Mouse (Mus musculus) forebrain, embryonic 10.5 days (tissue): ENCODE measurements around the gene Pepd. TPM values are rescaled to one million over a fixed set of nuclear protein-coding genes. Genes with fewer than 3 reads are reported as not detected.
A peak's percentile ranks its signal among the peaks of the same experiment; 100 is the strongest.

Experiments used
- DNase-seq: peaks from one replicate; pipeline ENCODE4 v3.0.0-alpha.2; 2017; ENCODE audit warnings: low spot score; ENCODE audit errors: extremely low spot score
- H3K27ac ChIP-seq: fragments of 300-500 bp; sonication (generic); 2 replicates; pipeline ENCODE4 v1.5.1; 2016; ENCODE audit warnings: mild to moderate bottlenecking
- H3K27me3 ChIP-seq: fragments of 300-500 bp; sonication (generic); 2 replicates; pipeline ENCODE4 v1.6.1; 2016; ENCODE audit warnings: mild to moderate bottlenecking; ENCODE audit not compliant: poor library complexity, severe bottlenecking
- H3K36me3 ChIP-seq: fragments of 300-500 bp; sonication (generic); replicated peaks from 2 replicates; pipeline ENCODE4 v1.6.1; 2016; ENCODE audit warnings: mild to moderate bottlenecking, moderate library complexity
- H3K4me1 ChIP-seq: fragments of 300-500 bp; sonication (generic); 2 replicates; pipeline ENCODE4 v1.6.1; 2016
- H3K4me3 ChIP-seq: fragments of 300-500 bp; sonication (generic); 2 replicates; pipeline ENCODE4 v1.5.1; 2016; ENCODE audit warnings: mild to moderate bottlenecking, moderate library complexity
- H3K9me3 ChIP-seq: fragments of 300-500 bp; sonication (generic); 2 replicates; pipeline ENCODE4 v1.6.1; 2016; ENCODE audit warnings: mild to moderate bottlenecking, moderate library complexity
- WGBS: fragments of 180-500 bp; shearing (Covaris S2); methylation state at CpG from one replicate; pipeline ENCODE4 v1.1.7; 2016; 5-methylcytosine and 5-hydroxymethylcytosine counted together
- polyA plus RNA-seq: library from polyadenylated mRNA; unstranded; fragments of >200 nt; fragmentation: Nextera tagmentation; extraction: Ambion mirVana; gene quantifications from 2 replicates; pipeline ENCODE4 v1.2.1, GENCODE M21; 2016

Gene Pepd
- polyA plus RNA-seq, 1 experiment from 2014 or later = 78.5 TPM

DNA sequence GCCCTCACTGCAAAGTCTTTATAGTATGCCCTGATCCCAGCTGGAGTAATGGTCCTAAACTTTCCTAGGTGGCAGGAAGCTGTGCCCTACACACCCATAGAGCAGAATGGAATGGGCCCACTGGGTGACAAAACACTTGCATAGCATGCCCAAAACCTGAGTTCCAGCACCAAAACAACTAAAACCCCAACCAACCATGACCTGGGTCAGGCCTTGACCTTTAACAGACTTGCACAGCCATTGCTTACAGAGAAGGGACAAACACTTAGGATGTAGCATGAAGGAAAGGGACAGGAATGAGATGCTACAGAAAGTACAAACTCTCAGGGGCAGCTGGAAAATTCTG lies 130.0 kb downstream of the Pepd start:
- DNase-seq = no peak
- Histone ChIP-seq H3K4me3 (no peak overlapping the region), H3K4me1 (peaks cover 16% of the 10 kb centered on the region), H3K9me3 (no peaks in the 10 kb centered on the region), H3K27me3 (no peaks in the 10 kb centered on the region), H3K27ac (no peak overlapping the region), H3K36me3 (peaks cover 92% of the 10 kb centered on the region)

DNA sequence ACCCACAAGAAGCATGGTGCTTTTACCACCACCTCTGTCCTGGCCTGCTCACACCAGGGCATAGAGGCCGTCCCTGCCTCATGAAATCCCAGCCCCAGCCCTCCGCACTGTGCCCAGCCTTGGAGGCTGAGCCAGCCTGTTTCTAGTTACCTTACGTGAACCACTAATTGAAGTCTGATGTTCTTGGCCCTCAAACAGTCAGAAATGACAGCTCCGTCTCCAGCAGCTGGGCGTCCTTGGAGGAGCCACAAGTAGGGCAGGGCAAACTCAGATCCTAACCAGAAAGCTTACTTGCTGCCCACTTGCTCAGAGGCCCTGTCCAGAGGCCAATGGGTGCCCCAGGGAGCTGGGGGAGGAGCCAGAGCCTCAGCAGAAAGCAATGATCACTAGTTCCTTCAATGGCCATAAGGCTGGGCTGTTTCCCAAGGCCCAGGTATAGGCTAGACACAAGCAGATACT lies 130.6 kb downstream of the Pepd start:
- no peaks in the 10 kb centered on the region for H3K27me3 ChIP-seq
- 67% methylated on average over 5 of the region's 5 CpGs for WGBS
- peaks cover 16% of the 10 kb centered on the region for H3K4me1 ChIP-seq
- no peak for DNase-seq
- H3K4me3 ChIP-seq = no peak overlapping the region
- H3K27ac ChIP-seq = no peak overlapping the region
- H3K9me3 ChIP-seq = no peaks in the 10 kb centered on the region
- H3K36me3 ChIP-seq = peaks cover 91% of the 10 kb centered on the region

DNA sequence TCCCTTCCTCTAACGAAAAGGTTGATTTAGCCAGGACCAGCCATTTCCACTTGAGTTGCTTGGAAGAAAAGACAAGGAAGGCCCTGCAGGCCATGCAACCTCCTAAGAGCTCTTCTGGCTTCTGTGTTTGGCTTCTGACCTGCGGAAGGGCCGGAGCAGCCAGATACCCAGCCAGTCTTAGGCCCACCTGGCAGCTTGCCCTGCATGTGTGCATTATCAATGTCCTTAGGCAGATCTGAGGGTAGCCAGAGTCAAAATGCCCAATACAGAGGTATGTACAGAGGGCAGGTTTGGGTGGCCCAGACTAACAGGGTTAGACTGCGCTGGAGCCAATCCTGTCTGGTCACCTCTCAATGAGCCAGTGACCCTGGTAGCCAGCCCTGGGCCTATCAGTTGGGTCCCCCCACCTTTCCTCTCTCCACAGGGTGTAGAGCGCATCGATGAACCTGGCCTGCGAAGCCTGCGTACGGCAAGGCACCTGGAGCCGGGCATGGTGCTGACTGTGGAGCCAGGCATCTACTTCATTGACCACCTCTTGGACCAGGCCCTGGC lies 131.2 kb downstream of the Pepd start:
- DNase-seq = no peak
- H3K4me1 ChIP-seq = peaks cover 16% of the 10 kb centered on the region
- no peaks in the 10 kb centered on the region for H3K27me3 ChIP-seq
- H3K27ac ChIP-seq = no peak overlapping the region
- peaks cover 91% of the 10 kb centered on the region for H3K36me3 ChIP-seq
- no peaks in the 10 kb centered on the region for H3K9me3 ChIP-seq
- H3K4me3 ChIP-seq = no peak overlapping the region
- WGBS = 91% methylated on average over 10 of the region's 10 CpGs

DNA sequence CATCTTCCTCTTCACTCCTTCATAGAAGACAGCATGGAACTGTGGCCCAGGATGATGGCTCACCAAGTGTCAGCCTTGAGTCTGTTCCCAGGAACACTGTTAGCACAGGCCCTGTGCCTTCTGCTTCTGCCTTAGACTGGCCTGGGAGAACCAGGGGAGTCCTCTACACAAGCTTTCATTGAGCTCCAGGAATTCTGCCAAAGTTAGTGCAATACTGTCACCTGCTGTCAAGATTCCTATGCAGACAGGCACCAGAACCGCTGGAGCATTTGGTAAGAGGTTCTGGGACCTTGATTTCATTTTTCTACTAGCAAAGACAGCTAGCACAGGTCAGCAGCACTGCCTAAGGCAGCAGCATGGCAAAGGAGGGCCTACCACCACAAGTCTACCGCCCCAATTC lies 132.5 kb downstream of the Pepd start:
- Histone ChIP-seq H3K4me1 (peaks cover 16% of the 10 kb centered on the region), H3K9me3 (no peaks in the 10 kb centered on the region), H3K36me3 (peaks cover 96% of the 10 kb centered on the region), H3K27ac (no peak overlapping the region), H3K4me3 (no peak overlapping the region), H3K27me3 (no peaks in the 10 kb centered on the region)
- DNase-seq = no peak
- 84% methylated on average over 2 of the region's 2 CpGs for WGBS

DNA sequence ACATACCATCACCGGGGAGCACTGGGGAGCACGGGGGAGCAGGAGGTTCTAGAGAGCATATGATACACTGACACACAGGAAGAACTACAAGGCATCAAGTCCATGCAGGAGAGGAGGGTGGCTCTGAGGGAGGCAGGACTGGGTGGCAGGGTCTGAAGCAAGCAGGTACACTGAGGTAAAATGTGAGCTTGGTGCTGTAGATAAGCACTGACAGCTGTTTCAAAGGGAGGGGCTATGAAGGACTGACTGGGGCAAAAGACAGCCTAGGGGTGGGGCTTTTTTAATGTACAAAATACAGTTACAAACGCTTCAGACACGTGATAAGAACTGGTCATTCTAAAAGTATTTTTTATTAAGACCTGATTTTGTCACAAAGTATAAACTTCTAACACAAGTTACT lies 133.9 kb downstream of the Pepd start:
- DNase-seq = no peak
- Histone ChIP-seq H3K4me3 (no peak overlapping the region), H3K4me1 (peaks cover 16% of the 10 kb centered on the region), H3K36me3 (peaks cover 96% of the 10 kb centered on the region), H3K27ac (no peak overlapping the region), H3K27me3 (no peaks in the 10 kb centered on the region), H3K9me3 (no peaks in the 10 kb centered on the region)
- WGBS = 95% methylated on average over 4 of the region's 4 CpGs

DNA sequence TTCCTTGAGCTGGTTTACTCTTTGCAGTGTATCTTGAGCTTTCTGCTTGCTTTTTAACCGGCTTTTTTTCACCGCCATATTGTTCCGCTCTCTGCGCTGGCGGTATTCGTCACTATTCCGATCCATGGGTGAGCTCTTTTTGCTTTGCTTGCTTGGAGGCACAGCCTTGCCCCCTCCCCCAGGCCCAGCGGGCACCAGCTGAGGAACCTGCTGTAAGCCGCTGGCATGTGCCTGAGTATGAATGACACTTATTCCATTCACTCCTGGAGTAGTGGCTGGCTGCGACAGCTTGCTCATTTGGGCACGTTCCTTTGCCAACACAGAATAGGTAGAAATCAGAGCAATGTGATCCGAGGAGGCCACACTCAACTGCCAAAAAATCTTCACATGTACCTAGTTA lies 138.4 kb downstream of the Pepd start:
- DNase-seq = no peak
- Histone ChIP-seq H3K27me3 (no peaks in the 10 kb centered on the region), H3K4me1 (peaks cover 17% of the 10 kb centered on the region), H3K4me3 (no peak overlapping the region), H3K27ac (no peak overlapping the region), H3K36me3 (peaks cover 74% of the 10 kb centered on the region), H3K9me3 (no peaks in the 10 kb centered on the region)
- WGBS = 96% methylated on average over 12 of the region's 12 CpGs

DNA sequence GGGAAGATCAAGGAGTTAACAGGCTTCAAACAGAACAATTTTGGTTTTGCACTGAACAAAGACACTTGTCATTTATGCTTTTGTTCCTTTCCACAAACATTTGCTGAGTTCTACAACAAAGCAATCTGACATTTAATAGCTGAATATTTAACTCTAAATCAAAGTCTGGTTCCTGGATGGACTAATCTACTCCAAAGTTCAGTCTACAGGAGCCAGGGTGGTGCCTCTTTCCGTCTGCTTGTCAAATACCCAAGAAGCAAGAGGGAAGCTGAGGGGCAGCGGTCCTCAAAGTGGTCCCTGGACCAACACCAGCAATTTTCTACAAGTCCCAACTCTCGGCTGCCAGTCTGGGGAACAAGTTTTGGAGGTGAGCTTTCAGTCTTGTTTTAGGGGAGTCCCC lies 141.0 kb downstream of the Pepd start:
- peaks cover 27% of the 10 kb centered on the region for H3K4me1 ChIP-seq
- no peak overlapping the region for H3K4me3 ChIP-seq
- no peak for DNase-seq
- H3K9me3 ChIP-seq = no peaks in the 10 kb centered on the region
- H3K27ac ChIP-seq = no peak overlapping the region
- 87% methylated on average over 3 of the region's 3 CpGs for WGBS
- H3K27me3 ChIP-seq = no peaks in the 10 kb centered on the region
- peaks cover 49% of the 10 kb centered on the region for H3K36me3 ChIP-seq

DNA sequence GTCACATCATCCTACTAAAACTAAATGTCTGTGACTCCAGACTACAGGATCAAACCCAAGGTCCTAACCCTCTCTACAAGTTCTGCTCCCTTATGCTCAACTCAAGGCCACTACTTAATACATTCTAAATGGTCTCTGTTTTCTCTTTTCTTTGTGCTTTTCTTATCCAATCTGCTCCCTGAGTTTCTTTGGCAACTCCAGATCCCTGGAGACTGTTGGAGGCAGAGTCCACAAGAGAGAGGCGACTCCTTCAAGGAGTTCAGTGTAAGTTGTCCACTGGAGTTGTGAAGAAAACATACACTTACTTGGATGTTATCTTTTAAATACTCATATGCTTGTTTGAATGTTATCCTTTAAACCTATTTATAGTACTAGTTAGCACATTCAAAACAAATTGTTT lies 142.1 kb downstream of the Pepd start:
- H3K27ac ChIP-seq = no peak overlapping the region
- WGBS = 95% methylated on average over 1 of the region's 1 CpGs
- DNase-seq = no peak
- no peaks in the 10 kb centered on the region for H3K9me3 ChIP-seq
- H3K36me3 ChIP-seq = peaks cover 39% of the 10 kb centered on the region
- H3K4me3 ChIP-seq = no peak overlapping the region
- H3K4me1 ChIP-seq = peaks cover 27% of the 10 kb centered on the region
- H3K27me3 ChIP-seq = no peaks in the 10 kb centered on the region

DNA sequence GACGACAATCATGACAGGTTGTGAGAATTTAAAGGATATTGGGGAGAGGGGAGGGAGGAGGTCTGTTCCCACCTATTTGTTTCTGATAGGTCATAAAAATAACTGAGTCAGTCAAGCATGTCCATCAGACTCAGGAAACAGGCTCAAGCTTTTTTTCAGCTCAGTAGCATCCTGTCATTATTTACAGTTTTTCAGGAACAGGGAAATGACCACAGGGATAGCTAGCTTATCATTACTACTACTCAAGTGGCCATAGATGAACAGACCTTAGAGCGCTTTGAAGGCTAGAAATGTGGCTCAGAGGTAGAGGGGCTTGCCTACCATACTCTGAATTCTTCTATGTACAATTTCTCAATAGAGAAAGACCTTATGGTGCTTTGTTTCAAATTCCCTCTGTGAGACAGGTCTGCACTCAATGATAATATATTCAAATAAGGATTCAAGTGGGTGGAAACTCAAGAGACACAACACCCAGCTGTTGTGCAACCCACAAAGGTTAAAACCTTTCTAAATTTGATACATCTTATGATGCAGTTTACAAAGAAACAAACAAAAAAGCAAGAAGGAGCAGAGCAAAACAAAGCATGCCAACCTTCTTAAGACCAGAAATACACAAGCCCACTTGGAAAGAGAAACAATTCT lies 142.9 kb downstream of the Pepd start:
- Histone ChIP-seq H3K27ac (peak overlapping the region; percentile 97), H3K4me1 (peaks cover 27% of the 10 kb centered on the region), H3K4me3 (peak overlapping the region; percentile 99), H3K9me3 (peaks cover 5% of the 10 kb centered on the region; the same call in 1 of the 2 replicates), H3K36me3 (peaks cover 31% of the 10 kb centered on the region), H3K27me3 (no peaks in the 10 kb centered on the region)
- no peak for DNase-seq
- 64% methylated on average over 2 of the region's 2 CpGs for WGBS

DNA sequence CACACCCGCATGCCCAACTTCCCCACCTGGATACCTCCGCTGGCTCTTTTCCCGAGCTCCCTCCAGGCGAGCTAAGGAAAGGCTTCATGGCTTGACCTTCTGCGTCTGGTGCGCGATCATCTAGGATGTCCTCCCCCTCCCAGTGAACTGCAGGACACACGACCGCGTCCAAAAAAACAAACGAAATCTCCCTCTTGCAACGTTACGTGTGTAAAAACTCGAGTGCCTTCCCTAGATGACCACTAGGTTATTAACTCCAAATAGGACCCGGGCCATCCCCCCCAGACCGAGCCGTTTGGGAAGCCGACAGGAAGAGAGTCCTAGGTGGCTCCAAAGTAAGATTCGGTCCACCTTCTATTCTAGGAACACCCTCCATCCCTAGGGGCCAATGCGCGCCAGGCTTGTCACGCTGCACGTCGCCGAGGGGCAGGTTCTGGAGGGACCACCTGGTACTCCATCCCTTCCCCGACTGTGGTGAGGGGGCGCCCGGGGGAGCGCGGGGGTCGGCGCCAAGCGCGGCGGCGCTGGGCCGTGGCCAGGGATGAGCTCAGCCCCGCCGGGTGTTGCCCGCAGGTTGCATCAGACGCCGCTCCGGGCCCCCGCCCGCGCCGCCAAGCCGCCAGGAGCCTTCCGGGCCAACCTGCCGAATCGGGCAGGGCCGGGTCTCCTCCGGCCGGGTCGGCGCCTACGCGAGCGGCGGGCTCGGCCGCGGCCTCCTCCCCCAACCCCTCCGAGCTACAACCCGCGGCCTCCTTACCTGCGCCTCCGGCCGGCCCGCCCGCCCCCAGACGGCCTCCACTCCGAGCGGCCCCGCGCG lies 143.6 kb downstream of the Pepd start:
- Histone ChIP-seq H3K27ac (peak overlapping the region; percentile 97), H3K27me3 (no peaks in the 10 kb centered on the region), H3K36me3 (peaks cover 24% of the 10 kb centered on the region), H3K9me3 (peaks cover 5% of the 10 kb centered on the region; the same call in 1 of the 2 replicates), H3K4me3 (peak overlapping the region; percentile 99), H3K4me1 (peaks cover 27% of the 10 kb centered on the region)
- WGBS = under 1% methylated on average over 77 of the region's 77 CpGs
- peak; percentile 46 for DNase-seq

DNA sequence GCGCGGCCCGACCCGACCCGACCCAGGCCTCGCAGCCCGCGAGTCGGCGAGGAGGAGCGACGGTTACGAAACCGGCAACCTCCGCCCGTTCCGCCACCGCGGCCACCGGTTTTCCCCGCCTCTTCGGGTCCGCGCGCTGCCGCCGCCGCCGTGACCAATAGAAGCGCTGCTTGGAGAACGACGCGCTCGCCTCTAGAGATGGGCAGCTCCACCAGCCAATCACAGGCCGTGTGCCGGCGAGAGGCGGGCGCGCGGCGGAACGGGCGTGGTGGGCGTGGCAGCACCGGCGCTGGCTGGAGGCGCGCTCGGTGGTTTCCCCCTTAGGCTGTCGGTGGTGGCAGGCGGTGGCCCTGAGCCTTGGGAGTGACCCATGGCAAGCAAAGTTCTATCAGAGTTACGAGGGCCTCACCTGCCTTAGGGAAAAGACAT lies 144.3 kb downstream of the Pepd start, which contains the start of gene Cebpg:
TSS of gene Cebpg (minus strand) at position 138 of the 429 bp plus-strand sequence.
- WGBS = under 1% methylated on average over 53 of the region's 53 CpGs
- peak within 1 kb of the TSS; percentile 99 for H3K4me3 ChIP-seq
- peaks cover 27% of the 10 kb centered on the region for H3K4me1 ChIP-seq
- H3K27me3 ChIP-seq = no peaks in the 10 kb centered on the region
- H3K9me3 ChIP-seq = peaks cover 5% of the 10 kb centered on the region; the same call in 1 of the 2 replicates
- peak within 1 kb of the TSS; percentile 97 for H3K27ac ChIP-seq
- peak; percentile 93 for DNase-seq
- H3K36me3 ChIP-seq = peaks cover 17% of the 10 kb centered on the region

DNA sequence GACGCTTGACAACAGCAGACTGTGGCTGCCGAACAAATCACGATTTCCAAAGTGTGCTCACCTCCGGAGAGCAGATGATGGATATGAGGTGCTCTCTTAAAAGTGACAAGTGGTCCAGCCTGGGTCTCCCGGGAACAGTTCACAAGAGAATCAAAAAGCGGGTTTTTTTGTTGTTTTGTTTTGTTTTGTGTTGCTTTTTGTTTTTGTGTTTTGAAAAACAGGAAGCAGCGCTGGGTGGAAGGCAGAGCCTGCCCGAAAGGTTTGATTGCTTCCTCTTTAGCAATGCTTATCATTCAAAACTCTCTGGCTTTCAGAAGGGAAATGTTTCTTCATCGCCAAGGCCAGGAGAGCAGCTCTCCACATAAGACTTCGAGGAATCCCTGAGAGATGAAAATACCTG lies 144.8 kb downstream of the Pepd start:
- H3K4me3 ChIP-seq = peak overlapping the region; percentile 99
- no peak for DNase-seq
- peak overlapping the region; percentile 97 for H3K27ac ChIP-seq
- H3K36me3 ChIP-seq = peaks cover 17% of the 10 kb centered on the region
- H3K27me3 ChIP-seq = no peaks in the 10 kb centered on the region
- peaks cover 27% of the 10 kb centered on the region for H3K4me1 ChIP-seq
- peaks cover 5% of the 10 kb centered on the region; the same call in 1 of the 2 replicates for H3K9me3 ChIP-seq
- WGBS = 30% methylated on average over 10 of the region's 10 CpGs

DNA sequence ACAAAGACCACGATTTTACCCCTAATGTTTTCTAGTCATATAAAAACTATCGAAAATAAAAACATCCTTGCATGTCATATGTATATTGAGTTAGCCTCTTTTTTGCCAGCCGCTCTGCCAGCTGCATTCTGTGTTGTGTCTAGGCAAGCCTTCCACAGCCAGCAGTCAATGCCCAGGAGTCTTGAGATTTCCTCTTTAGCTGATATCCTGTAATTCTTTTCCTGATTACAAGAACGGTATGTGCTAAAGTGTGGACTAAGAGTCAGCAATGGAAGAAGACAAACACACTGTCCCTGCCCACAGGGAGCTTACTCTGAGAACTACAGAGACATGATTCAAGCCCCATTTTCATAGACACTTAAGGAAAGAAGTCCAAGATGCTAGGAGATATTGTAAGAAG lies 145.4 kb downstream of the Pepd start:
- Histone ChIP-seq H3K4me1 (peaks cover 27% of the 10 kb centered on the region), H3K27me3 (no peaks in the 10 kb centered on the region), H3K27ac (no peak overlapping the region), H3K4me3 (no peak overlapping the region), H3K36me3 (peaks cover 13% of the 10 kb centered on the region), H3K9me3 (peaks cover 5% of the 10 kb centered on the region; the same call in 1 of the 2 replicates)
- WGBS = 89% methylated on average over 4 of the region's 4 CpGs
- no peak for DNase-seq
